Mouse (Mus musculus): Measurements from ENCODE around the gene 1700022I11Rik. TPM values are rescaled to one million over a fixed set of nuclear protein-coding genes. Genes with fewer than 3 reads are reported as not detected.

The 1700022I11Rik gene
- polyA plus RNA-seq, 2 experiments, result 0.45 TPM; not detected in 1

GRCm38 (mm10) chr4:43001272-43001671 is 31.9 kb downstream of the 1700022I11Rik start:
- no peaks in the 10 kb centered on the region for H3K9me3 ChIP-seq (ENCODE audit: control insufficient read depth, low read length)
- H3K4me3 ChIP-seq (replicated peaks; ENCODE audit: low read length), result no peak overlapping the region
- no peaks in the 10 kb centered on the region for H3K27me3 ChIP-seq (ENCODE audit: control insufficient read depth, insufficient read depth, low read length)
- TF ChIP-seq POLR2A (IDR thresholded peaks at IDR 0.05; ENCODE audit: borderline replicate concordance, extremely low read depth, insufficient read depth, insufficient read length), result no peak
- peak overlapping the region; percentile 85; the same call in 1 of the 2 replicates for H3K27ac ChIP-seq (replicated peaks; ENCODE audit: low read depth, low read length)
- ATAC-seq (ENCODE audit: low FRiP score, low read depth) (no peak), DNase-seq (ENCODE audit: low spot score) (no peak)
- peaks cover 10% of the 10 kb centered on the region for H3K4me1 ChIP-seq (ENCODE audit: control insufficient read depth, insufficient read depth, low read length)
- H3K9ac ChIP-seq (ENCODE audit: low read depth, low read length, severe bottlenecking), result no peak overlapping the region
- H3K36me3 ChIP-seq (ENCODE audit: control insufficient read depth, insufficient read depth, low read length), result peaks cover 13% of the 10 kb centered on the region; the same call in 1 of the 2 replicates
- H3K4me2 ChIP-seq (replicated peaks; ENCODE audit: low read depth, low read length, severe bottlenecking), result no peak overlapping the region
- WGBS, result 93% methylated on average over 2 of the region's 2 CpGs

GRCm38 (mm10) chr4:43002756-43003439 is 33.5 kb downstream of the 1700022I11Rik start:
- Histone ChIP-seq H3K36me3 (ENCODE audit: control insufficient read depth, insufficient read depth, low read length) (0 out of 2 replicates have a peak, but pooled peaks cover 11% of the 10 kb centered on the region), H3K4me3 (replicated peaks; ENCODE audit: low read length) (no peak overlapping the region), H3K27me3 (ENCODE audit: control insufficient read depth, insufficient read depth, low read length) (no peaks in the 10 kb centered on the region), H3K9me3 (ENCODE audit: control insufficient read depth, low read length) (no peaks in the 10 kb centered on the region), H3K4me2 (replicated peaks; ENCODE audit: low read depth, low read length, severe bottlenecking) (no peak overlapping the region), H3K4me1 (ENCODE audit: control insufficient read depth, insufficient read depth, low read length) (peaks cover 8% of the 10 kb centered on the region), H3K27ac (replicated peaks; ENCODE audit: low read depth, low read length) (no peak overlapping the region), H3K9ac (ENCODE audit: low read depth, low read length, severe bottlenecking) (no peak overlapping the region)
- no peak for DNase-seq (ENCODE audit: low spot score)
- no peak for ATAC-seq (ENCODE audit: low FRiP score, low read depth)
- WGBS, result 79% methylated on average over 12 of the region's 12 CpGs
- no peak for TF ChIP-seq POLR2A (IDR thresholded peaks at IDR 0.05; ENCODE audit: borderline replicate concordance, extremely low read depth, insufficient read depth, insufficient read length)

GRCm38 (mm10) chr4:43004951-43005350 is 35.5 kb downstream of the 1700022I11Rik start:
- Histone ChIP-seq H3K36me3 (ENCODE audit: control insufficient read depth, insufficient read depth, low read length) (0 out of 2 replicates have a peak, but pooled peaks cover 11% of the 10 kb centered on the region), H3K27ac (replicated peaks; ENCODE audit: low read depth, low read length) (no peak overlapping the region), H3K9ac (ENCODE audit: low read depth, low read length, severe bottlenecking) (no peak overlapping the region), H3K4me2 (replicated peaks; ENCODE audit: low read depth, low read length, severe bottlenecking) (no peak overlapping the region), H3K9me3 (ENCODE audit: control insufficient read depth, low read length) (no peaks in the 10 kb centered on the region), H3K4me1 (ENCODE audit: control insufficient read depth, insufficient read depth, low read length) (peaks cover 5% of the 10 kb centered on the region), H3K27me3 (ENCODE audit: control insufficient read depth, insufficient read depth, low read length) (no peaks in the 10 kb centered on the region), H3K4me3 (replicated peaks; ENCODE audit: low read length) (no peak overlapping the region)
- 86% methylated on average over 3 of the region's 3 CpGs for WGBS
- ATAC-seq (ENCODE audit: low FRiP score, low read depth) (no peak), DNase-seq (ENCODE audit: low spot score) (no peak)
- no peak for TF ChIP-seq POLR2A (IDR thresholded peaks at IDR 0.05; ENCODE audit: borderline replicate concordance, extremely low read depth, insufficient read depth, insufficient read length)

- no peaks in the 10 kb centered on the region for H3K9me3 ChIP-seq (ENCODE audit: control insufficient read depth, low read length)
- H3K9ac ChIP-seq (ENCODE audit: low read depth, low read length, severe bottlenecking), result no peak overlapping the region
- H3K4me2 ChIP-seq (replicated peaks; ENCODE audit: low read depth, low read length, severe bottlenecking), result no peak overlapping the region
- no peak for DNase-seq (ENCODE audit: low spot score)
- no peak for ATAC-seq (ENCODE audit: low FRiP score, low read depth)
- TF ChIP-seq POLR2A (IDR thresholded peaks at IDR 0.05; ENCODE audit: borderline replicate concordance, extremely low read depth, insufficient read depth, insufficient read length), result no peak
- H3K36me3 ChIP-seq (ENCODE audit: control insufficient read depth, insufficient read depth, low read length), result 0 out of 2 replicates have a peak, but pooled peaks cover 11% of the 10 kb centered on the region
- no peaks in the 10 kb centered on the region for H3K27me3 ChIP-seq (ENCODE audit: control insufficient read depth, insufficient read depth, low read length)
- 61% methylated on average over 2 of the region's 2 CpGs for WGBS
- H3K27ac ChIP-seq (replicated peaks; ENCODE audit: low read depth, low read length), result no peak overlapping the region
- H3K4me1 ChIP-seq (ENCODE audit: control insufficient read depth, insufficient read depth, low read length), result peaks cover 5% of the 10 kb centered on the region
- H3K4me3 ChIP-seq (replicated peaks; ENCODE audit: low read length), result no peak overlapping the region
Measured at GRCm38 (mm10) chr4:43005765-43006164, 36.4 kb downstream of the 1700022I11Rik start.

- peak within 1 kb of the TSS; percentile 61 for H3K9ac ChIP-seq (ENCODE audit: low read depth, low read length, severe bottlenecking)
- TF ChIP-seq POLR2A (IDR thresholded peaks at IDR 0.05; ENCODE audit: borderline replicate concordance, extremely low read depth, insufficient read depth, insufficient read length), result 0 out of 2 replicates have a peak, but pooled peaks have one; percentile 16
- H3K4me3 ChIP-seq (replicated peaks; ENCODE audit: low read length), result peak within 1 kb of the TSS; percentile 74
- DNase-seq (ENCODE audit: low spot score) (peak; percentile 90), ATAC-seq (ENCODE audit: low FRiP score, low read depth) (peak; percentile 91)
- H3K36me3 ChIP-seq (ENCODE audit: control insufficient read depth, insufficient read depth, low read length), result no peaks in the 10 kb centered on the region
- H3K27me3 ChIP-seq (ENCODE audit: control insufficient read depth, insufficient read depth, low read length), result no peaks in the 10 kb centered on the region
- H3K27ac ChIP-seq (replicated peaks; ENCODE audit: low read depth, low read length), result peak within 1 kb of the TSS; percentile 28; the same call in 1 of the 2 replicates
- H3K4me1 ChIP-seq (ENCODE audit: control insufficient read depth, insufficient read depth, low read length), result peaks cover 5% of the 10 kb centered on the region
- 1% methylated on average over 37 of the region's 37 CpGs for WGBS
- no peaks in the 10 kb centered on the region for H3K9me3 ChIP-seq (ENCODE audit: control insufficient read depth, low read length)
- peak within 1 kb of the TSS; percentile 83 for H3K4me2 ChIP-seq (replicated peaks; ENCODE audit: low read depth, low read length, severe bottlenecking)
Measured at GRCm38 (mm10) chr4:43010161-43011038, 41.0 kb downstream of the 1700022I11Rik start, which contains the start of gene Fancg. Fancg (minus strand) TSS chr4:43010506.

All from limb, embryonic 14.5 days (tissue).